Mouse (Mus musculus) bone marrow, adult 2 months (tissue): ENCODE measurements at regions not wholly inside any gene's neighbourhood (a gene's known extent, or its start where the extent isn't known, plus 50 kb on each side); places are given as distances from the start of the nearest gene placed in this dataset.

Experiments used
- CTCF ChIP-seq: fragments of 200-500 bp; IDR thresholded peaks from 2 replicates; pipeline ENCODE4 v1.5.1; 2011; ENCODE audit warnings: low read length, control low read depth; ENCODE audit not compliant: control insufficient read depth, insufficient read depth
- POLR2A ChIP-seq: fragments of 200-500 bp; IDR thresholded peaks from 2 replicates; pipeline ENCODE4 v1.6.1; 2011; ENCODE audit warnings: low read depth, mild to moderate bottlenecking, control low read depth, low read length, borderline replicate concordance; ENCODE audit not compliant: control insufficient read depth

DNA sequence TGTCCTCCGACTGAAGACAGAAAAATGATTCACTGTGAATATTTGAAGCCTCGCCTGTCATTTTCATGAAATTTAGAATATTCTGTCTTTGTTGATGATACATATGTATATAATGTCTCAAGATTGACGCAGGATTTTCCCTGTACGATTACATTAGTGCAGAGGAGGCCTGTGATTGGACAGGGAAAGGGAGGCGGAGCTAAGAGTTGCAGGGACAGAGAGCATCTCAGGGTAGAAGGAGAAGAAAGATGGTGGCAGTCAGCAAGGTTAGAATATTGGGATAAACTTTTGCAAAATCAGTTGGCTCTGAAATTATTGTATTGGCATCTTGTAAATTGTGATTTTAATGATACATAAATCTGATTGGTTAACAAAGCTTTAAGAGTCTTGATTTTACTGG, 1213.1 kb downstream of the 9330182O14Rik start:
- TF ChIP-seq POLR2A: no peak
- no peak for TF ChIP-seq CTCF
